Mouse (Mus musculus): ENCODE data around the gene Gpr149. TPM values are rescaled to one million over a fixed set of nuclear protein-coding genes. Genes with fewer than 3 reads are reported as not detected.

Gene Gpr149
- polyA plus RNA-seq, 1 experiment from 2014 or later, result 0.57 TPM

DNA sequence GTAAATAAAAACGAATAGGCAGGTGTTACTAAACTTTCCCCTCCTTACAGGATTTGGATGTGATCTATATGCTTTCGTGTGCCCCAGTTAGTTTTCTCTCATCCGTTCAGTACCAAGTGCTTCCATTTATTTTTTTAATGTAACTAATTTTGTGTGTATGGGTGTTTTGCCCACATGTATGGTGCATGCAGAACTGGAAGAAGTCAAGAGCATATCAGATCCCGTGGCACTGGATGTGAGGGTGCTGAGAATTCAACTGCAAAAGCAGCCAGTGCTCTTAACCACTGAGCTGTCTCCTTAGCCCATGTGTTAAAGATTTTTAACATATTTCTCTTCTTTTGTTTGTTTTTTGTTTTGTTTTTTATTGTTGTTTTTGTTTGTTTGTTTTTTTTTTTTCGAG, 77.3 kb downstream of the Gpr149 start:
- ATAC-seq (ENCODE audit: low FRiP score) (no peak), DNase-seq (ENCODE audit: low spot score) (no peak)

DNA sequence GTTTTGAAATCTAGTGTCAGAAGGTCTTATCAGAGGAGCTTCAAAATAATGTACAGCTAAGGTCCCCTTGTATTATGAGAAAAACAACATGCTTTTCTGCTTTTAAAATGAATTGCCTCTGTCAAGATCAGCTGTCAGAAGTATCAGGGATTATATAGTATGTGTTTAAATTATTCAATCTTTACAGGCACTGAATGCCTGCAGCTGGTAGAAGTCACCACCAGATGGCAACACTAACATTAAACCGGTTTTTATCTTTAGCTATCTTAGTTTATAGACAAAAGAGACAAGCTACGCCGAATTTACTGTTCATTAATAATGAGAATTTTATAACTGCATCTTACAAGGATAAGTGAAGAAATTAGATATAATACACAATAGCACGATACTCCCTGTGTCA, 77.8 kb downstream of the Gpr149 start:
- Histone ChIP-seq H3K4me2 (replicated peaks; ENCODE audit: low read depth, low read length) (no peak overlapping the region), H3K9me3 (ENCODE audit: control insufficient read depth, low read length) (no peaks in the 10 kb centered on the region), H3K36me3 (ENCODE audit: control insufficient read depth, insufficient read depth, low read length) (no peaks in the 10 kb centered on the region), H3K27ac (ENCODE audit: low read depth, low read length) (no peak overlapping the region), H3K9ac (ENCODE audit: low read depth, low read length) (no peak overlapping the region), H3K27me3 (ENCODE audit: control insufficient read depth, insufficient read depth, low read length) (no peaks in the 10 kb centered on the region), H3K4me3 (ENCODE audit: low read depth, low read length) (no peak overlapping the region), H3K4me1 (replicated peaks; ENCODE audit: control insufficient read depth, insufficient read depth, low read length) (no peaks in the 10 kb centered on the region)
- peak; percentile 45 for DNase-seq (ENCODE audit: low spot score)
- peak; percentile 33; the same call in 1 of the 2 replicates for ATAC-seq (ENCODE audit: low FRiP score)
- 46% methylated on average over 4 of the region's 4 CpGs for WGBS

More for the DNA sequence above, 77.3 kb downstream of the Gpr149 start:
- no peaks in the 10 kb centered on the region for H3K36me3 ChIP-seq (ENCODE audit: control insufficient read depth, insufficient read depth, low read length)
- H3K4me1 ChIP-seq (replicated peaks; ENCODE audit: control insufficient read depth, insufficient read depth, low read length), result no peaks in the 10 kb centered on the region
- WGBS, result 76% methylated on average over 5 of the region's 5 CpGs
- no peaks in the 10 kb centered on the region for H3K9me3 ChIP-seq (ENCODE audit: control insufficient read depth, low read length)
- H3K9ac ChIP-seq (ENCODE audit: low read depth, low read length), result no peak overlapping the region
- H3K4me2 ChIP-seq (replicated peaks; ENCODE audit: low read depth, low read length), result no peak overlapping the region
- H3K4me3 ChIP-seq (ENCODE audit: low read depth, low read length), result no peak overlapping the region
- H3K27me3 ChIP-seq (ENCODE audit: control insufficient read depth, insufficient read depth, low read length), result no peaks in the 10 kb centered on the region
- H3K27ac ChIP-seq (ENCODE audit: low read depth, low read length), result no peak overlapping the region

DNA sequence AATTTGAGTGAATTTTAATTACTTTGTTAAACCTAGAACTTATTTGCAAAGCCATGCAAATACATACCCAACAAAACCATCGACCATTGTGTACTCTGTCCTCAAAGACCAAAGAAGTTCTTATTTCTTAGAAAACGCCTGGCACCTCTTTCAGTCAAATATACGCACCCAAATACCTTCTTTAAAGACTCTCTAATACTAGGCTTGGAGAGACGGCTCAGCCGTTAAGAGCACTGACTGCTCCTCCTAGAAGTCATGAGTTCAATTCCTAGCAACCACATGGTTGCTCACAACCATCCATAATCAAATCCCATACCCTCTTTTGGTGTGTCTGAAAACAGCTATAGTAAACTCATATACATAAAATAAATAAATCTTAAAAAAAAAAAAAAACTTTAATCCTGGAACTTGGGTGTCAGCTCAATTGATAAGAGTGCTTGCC, 97.7 kb downstream of the Gpr149 start:
- Histone ChIP-seq H3K27me3 (ENCODE audit: control insufficient read depth, insufficient read depth, low read length) (no peaks in the 10 kb centered on the region), H3K36me3 (ENCODE audit: control insufficient read depth, insufficient read depth, low read length) (no peaks in the 10 kb centered on the region), H3K9ac (ENCODE audit: low read depth, low read length) (no peak overlapping the region), H3K27ac (ENCODE audit: low read depth, low read length) (no peak overlapping the region), H3K4me2 (replicated peaks; ENCODE audit: low read depth, low read length) (peak overlapping the region; percentile 32), H3K4me1 (replicated peaks; ENCODE audit: control insufficient read depth, insufficient read depth, low read length) (no peaks in the 10 kb centered on the region; the same call in 1 of the 2 replicates), H3K9me3 (ENCODE audit: control insufficient read depth, low read length) (no peaks in the 10 kb centered on the region), H3K4me3 (ENCODE audit: low read depth, low read length) (peak overlapping the region; percentile 83)
- no peak for DNase-seq (ENCODE audit: low spot score)
- peak; percentile 57 for ATAC-seq (ENCODE audit: low FRiP score)
- WGBS, result 48% methylated on average over 5 of the region's 5 CpGs

DNA sequence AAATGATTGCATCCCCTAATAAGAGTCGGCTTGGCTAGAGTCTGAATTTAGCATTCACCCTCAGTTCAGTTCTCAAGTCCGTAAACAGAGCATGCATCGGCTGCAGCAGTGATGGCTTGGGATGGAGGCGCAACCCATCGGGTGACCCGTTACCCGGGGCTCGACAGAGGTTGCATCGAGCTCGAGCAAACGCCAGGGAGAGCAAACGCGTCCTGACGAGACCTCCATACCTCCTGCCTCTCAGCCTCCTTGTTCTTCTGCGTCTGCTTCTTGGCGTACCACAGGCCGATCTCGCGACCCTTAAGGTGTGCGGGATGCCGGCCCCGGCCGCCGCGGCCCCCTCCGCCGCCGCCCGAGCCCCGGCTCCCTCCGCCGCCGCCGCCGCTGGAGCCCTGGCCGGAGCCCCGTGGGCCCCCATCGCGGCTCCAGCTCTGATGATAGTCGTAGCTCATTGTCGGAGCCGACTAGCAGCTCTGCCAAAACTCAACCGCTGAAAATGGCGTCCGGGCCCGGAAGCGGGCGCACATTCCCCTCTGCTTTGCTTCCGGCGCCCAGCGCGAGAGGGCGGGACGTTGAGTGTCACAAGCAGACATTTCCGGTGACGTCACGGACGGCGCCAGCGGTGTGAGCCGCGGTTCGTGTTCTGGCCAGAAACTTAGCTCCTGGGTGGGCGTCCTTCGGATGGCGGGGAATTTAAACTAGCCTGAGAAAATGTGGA, 98.3 kb downstream of the Gpr149 start, which contains the start of gene Dhx36:
Gene Dhx36, minus strand, starts transcription at position 517 of the 718 bp plus-strand sequence.
- Histone ChIP-seq H3K27me3 (ENCODE audit: control insufficient read depth, insufficient read depth, low read length) (no peaks in the 10 kb centered on the region), H3K27ac (ENCODE audit: low read depth, low read length) (peak within 1 kb of the TSS; percentile 95), H3K4me3 (ENCODE audit: low read depth, low read length) (peak within 1 kb of the TSS; percentile 83), H3K9me3 (ENCODE audit: control insufficient read depth, low read length) (no peaks in the 10 kb centered on the region), H3K4me1 (replicated peaks; ENCODE audit: control insufficient read depth, insufficient read depth, low read length) (no peaks in the 10 kb centered on the region; the same call in 1 of the 2 replicates), H3K9ac (ENCODE audit: low read depth, low read length) (peak within 1 kb of the TSS; percentile 97), H3K4me2 (replicated peaks; ENCODE audit: low read depth, low read length) (peak within 1 kb of the TSS; percentile 45), H3K36me3 (ENCODE audit: control insufficient read depth, insufficient read depth, low read length) (no peaks in the 10 kb centered on the region)
- DNase-seq (ENCODE audit: low spot score) (peak; percentile 99), ATAC-seq (ENCODE audit: low FRiP score) (peak; percentile 99)
- WGBS, result 0% methylated on average over 56 of the region's 66 CpGs

DNA sequence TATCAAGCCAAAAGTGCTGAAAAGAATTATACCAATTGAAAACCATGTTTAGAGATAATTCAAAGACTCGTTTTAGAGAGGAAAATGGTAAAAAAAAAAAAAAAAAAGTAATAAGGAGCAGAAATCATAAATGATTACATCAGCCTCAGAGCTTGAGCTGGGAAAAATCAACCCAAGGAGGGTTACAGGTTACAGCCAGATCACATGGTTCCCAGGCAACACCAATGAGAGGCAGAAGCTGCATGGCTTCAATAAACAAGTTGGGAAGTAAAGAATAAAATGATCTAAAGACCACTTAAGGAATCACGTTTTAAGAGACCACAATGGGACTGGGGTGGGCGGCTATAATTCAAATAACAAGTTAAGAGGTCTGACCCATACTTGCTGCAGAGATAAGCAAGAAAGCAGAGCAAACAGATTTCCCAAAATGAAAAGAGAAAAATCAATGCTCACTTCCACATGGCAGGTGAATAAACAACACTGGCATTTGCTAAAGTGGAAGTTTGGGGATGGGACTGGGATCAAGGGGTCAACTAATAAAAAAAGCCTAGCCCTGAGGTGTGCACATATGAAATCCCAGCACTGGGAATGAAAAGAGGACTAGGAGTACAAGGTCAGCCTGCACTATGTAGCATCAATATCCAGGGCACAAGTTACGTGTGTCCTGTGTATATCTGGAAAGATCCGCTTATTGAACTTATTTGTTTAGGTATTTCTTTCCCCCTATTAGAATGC, 99.6 kb downstream of the Gpr149 start:
- H3K9me3 ChIP-seq (ENCODE audit: control insufficient read depth, low read length), result no peaks in the 10 kb centered on the region

DNA sequence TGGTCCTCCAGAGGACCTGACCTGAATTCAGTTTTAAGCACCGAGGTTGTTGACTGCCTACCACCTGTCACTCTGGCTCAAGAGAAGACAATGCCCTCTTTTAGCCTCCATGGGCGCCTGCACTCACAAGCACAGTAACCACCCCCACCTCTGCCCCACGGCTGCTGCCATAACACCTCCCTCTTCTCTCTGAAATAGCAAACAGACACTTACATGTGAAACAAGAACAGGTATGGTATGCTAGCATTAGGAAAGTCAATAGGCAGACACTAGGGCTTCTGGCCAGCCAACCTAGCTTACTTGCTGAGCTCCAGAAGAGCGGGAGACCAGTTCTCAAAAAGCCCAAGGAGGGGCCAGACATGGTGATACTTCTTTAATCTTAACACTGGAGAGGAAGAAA, 105.6 kb downstream of the Gpr149 start:
- no peak for ATAC-seq (ENCODE audit: low FRiP score)

More for the DNA sequence above, 99.6 kb downstream of the Gpr149 start:
- H3K9ac ChIP-seq (ENCODE audit: low read depth, low read length), result peak overlapping the region; percentile 17
- no peak for DNase-seq (ENCODE audit: low spot score)
- ATAC-seq (ENCODE audit: low FRiP score), result no peak
- 80% methylated on average over 5 of the region's 5 CpGs for WGBS
- peak overlapping the region; percentile 83 for H3K4me3 ChIP-seq (ENCODE audit: low read depth, low read length)
- no peak overlapping the region for H3K27ac ChIP-seq (ENCODE audit: low read depth, low read length)
- H3K4me2 ChIP-seq (replicated peaks; ENCODE audit: low read depth, low read length), result peak overlapping the region; percentile 45
- H3K27me3 ChIP-seq (ENCODE audit: control insufficient read depth, insufficient read depth, low read length), result no peaks in the 10 kb centered on the region
- no peaks in the 10 kb centered on the region for H3K36me3 ChIP-seq (ENCODE audit: control insufficient read depth, insufficient read depth, low read length)
- H3K4me1 ChIP-seq (replicated peaks; ENCODE audit: control insufficient read depth, insufficient read depth, low read length), result no peaks in the 10 kb centered on the region; the same call in 1 of the 2 replicates

DNA sequence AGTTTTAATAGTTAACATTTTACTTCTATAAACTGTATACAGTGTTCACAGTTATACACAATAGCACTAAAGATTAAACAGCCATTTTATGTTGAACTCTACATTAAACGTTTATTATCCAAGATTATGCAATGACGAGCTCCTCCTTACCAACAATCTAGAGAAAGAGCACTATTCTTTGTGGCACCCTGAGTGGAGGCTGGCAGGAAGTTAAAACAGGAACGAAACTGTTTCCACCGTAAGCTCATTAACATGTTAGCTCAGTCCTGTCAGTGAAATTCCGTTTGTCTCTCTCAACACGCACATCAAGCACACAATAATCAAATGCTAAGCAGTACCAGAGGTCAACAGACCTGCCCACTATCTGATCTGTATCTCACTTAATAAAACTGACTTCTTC, 112.4 kb downstream of the Gpr149 start:
- H3K4me2 ChIP-seq (replicated peaks; ENCODE audit: low read depth, low read length), result no peak overlapping the region

More for the DNA sequence above, 105.6 kb downstream of the Gpr149 start:
- H3K9ac ChIP-seq (ENCODE audit: low read depth, low read length), result no peak overlapping the region
- H3K4me2 ChIP-seq (replicated peaks; ENCODE audit: low read depth, low read length), result no peak overlapping the region
- H3K9me3 ChIP-seq (ENCODE audit: control insufficient read depth, low read length), result no peaks in the 10 kb centered on the region
- H3K4me3 ChIP-seq (ENCODE audit: low read depth, low read length), result no peak overlapping the region
- peaks cover 8% of the 10 kb centered on the region for H3K36me3 ChIP-seq (ENCODE audit: control insufficient read depth, insufficient read depth, low read length)
- no peak for DNase-seq (ENCODE audit: low spot score)
- no peaks in the 10 kb centered on the region for H3K27me3 ChIP-seq (ENCODE audit: control insufficient read depth, insufficient read depth, low read length)
- H3K4me1 ChIP-seq (replicated peaks; ENCODE audit: control insufficient read depth, insufficient read depth, low read length), result no peaks in the 10 kb centered on the region
- 83% methylated on average over 4 of the region's 4 CpGs for WGBS
- no peak overlapping the region for H3K27ac ChIP-seq (ENCODE audit: low read depth, low read length)

DNA sequence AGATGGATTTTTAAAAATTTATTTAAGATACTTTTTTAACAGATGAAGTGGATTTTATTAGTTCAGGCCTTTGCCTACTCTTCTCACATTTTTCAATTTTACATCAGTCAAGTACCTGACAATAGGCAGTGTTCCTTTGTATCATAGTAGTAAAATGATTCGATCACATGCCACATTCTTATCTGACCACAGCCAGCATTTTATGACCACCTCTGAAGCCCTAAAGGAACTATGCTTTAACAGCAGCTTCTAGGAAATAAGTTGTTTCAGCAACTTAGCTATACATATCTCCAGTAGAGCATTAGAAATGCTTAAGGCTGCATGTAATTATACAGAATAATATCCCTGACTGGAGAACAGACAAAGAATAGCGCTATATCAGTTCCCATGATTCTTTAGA, 120.6 kb downstream of the Gpr149 start:
- Histone ChIP-seq H3K27ac (ENCODE audit: low read depth, low read length) (no peak overlapping the region), H3K4me2 (replicated peaks; ENCODE audit: low read depth, low read length) (no peak overlapping the region), H3K9ac (ENCODE audit: low read depth, low read length) (no peak overlapping the region), H3K4me3 (ENCODE audit: low read depth, low read length) (no peak overlapping the region), H3K27me3 (ENCODE audit: control insufficient read depth, insufficient read depth, low read length) (no peaks in the 10 kb centered on the region), H3K36me3 (ENCODE audit: control insufficient read depth, insufficient read depth, low read length) (peaks cover 9% of the 10 kb centered on the region; the same call in 1 of the 2 replicates), H3K9me3 (ENCODE audit: control insufficient read depth, low read length) (no peaks in the 10 kb centered on the region), H3K4me1 (replicated peaks; ENCODE audit: control insufficient read depth, insufficient read depth, low read length) (no peaks in the 10 kb centered on the region)
- no peak for DNase-seq (ENCODE audit: low spot score)
- no peak for ATAC-seq (ENCODE audit: low FRiP score)
- WGBS, result 94% methylated on average over 2 of the region's 2 CpGs

More for the DNA sequence above, 112.4 kb downstream of the Gpr149 start:
- Histone ChIP-seq H3K9me3 (ENCODE audit: control insufficient read depth, low read length) (no peaks in the 10 kb centered on the region), H3K4me3 (ENCODE audit: low read depth, low read length) (no peak overlapping the region), H3K27ac (ENCODE audit: low read depth, low read length) (no peak overlapping the region), H3K9ac (ENCODE audit: low read depth, low read length) (no peak overlapping the region), H3K27me3 (ENCODE audit: control insufficient read depth, insufficient read depth, low read length) (no peaks in the 10 kb centered on the region), H3K36me3 (ENCODE audit: control insufficient read depth, insufficient read depth, low read length) (peaks cover 5% of the 10 kb centered on the region; the same call in 1 of the 2 replicates), H3K4me1 (replicated peaks; ENCODE audit: control insufficient read depth, insufficient read depth, low read length) (no peaks in the 10 kb centered on the region)
- ATAC-seq (ENCODE audit: low FRiP score), result no peak
- no peak for DNase-seq (ENCODE audit: low spot score)
- WGBS, result 93% methylated on average over 6 of the region's 6 CpGs

Data from hindbrain, embryonic 11.5 days (tissue).